Comparison of ENCODE assay signal across 34 mouse cellular contexts in the genomic region with DNA sequence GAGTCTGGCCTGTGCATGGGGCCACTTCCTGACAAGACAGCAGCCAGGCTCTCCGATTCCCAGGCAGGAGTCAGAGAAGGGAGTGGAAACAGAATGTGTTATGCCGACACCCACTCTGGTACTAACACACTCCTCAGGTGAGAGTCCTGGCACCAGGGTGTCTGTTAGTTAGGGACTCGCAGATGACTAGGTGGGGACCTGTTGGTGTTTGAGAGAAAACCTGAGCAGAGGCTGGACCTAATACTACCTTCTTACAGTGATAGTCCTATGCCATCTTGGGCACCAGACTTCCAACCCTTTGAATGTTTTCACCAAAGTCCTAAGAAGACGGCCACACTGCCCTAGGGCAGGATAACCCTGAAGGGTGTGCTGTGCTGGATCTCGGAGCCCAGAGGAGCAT.
"Had no signal": no experiment of that assay in that cellular context is flagged by ENCODE, and none has a peak within 500 bp of the region (broad histone marks: within the 10 kb centered on the region; RNA-seq: fewer than 3 reads in every experiment).

No protein-coding gene starts in this region.

- H3K27me3 ChIP-seq: heart, embryonic 12.5 days; heart, embryonic 13.5 days; heart, embryonic 15.5 days; hindbrain, embryonic 12.5 days; hindbrain, embryonic 13.5 days; hindbrain, embryonic 15.5 days; intestine, embryonic 15.5 days; kidney, embryonic 15.5 days had no signal

- DNase-seq: heart, postnatal 10 days; heart, postnatal 14 days; heart, postnatal 36 days; heart, postnatal 4 days; kidney, adult 11 months; kidney, adult 18-20 months; kidney, adult 2 months; kidney, adult 8-10 months; kidney, adult 9 months; kidney, postnatal 10 days; kidney, postnatal 14 days; kidney, postnatal 25 days; kidney, postnatal 36 days; kidney, postnatal 4 days; layer of hippocampus, adult 9-11 months; layer of hippocampus, postnatal 36 days had no signal

- H3K27ac ChIP-seq: heart, embryonic 10.5 days; heart, embryonic 13.5 days; heart, embryonic 15.5 days; hindbrain, embryonic 10.5 days; hindbrain, embryonic 12.5 days; hindbrain, embryonic 13.5 days; hindbrain, embryonic 14.5 days; hindbrain, embryonic 15.5 days; hindbrain, postnatal 0 days; intestine, embryonic 15.5 days; kidney, embryonic 15.5 days; kidney, postnatal 0 days; layer of hippocampus, adult 2 months had no signal

- H3K36me3 ChIP-seq: heart, embryonic 10.5 days; heart, embryonic 12.5 days; heart, embryonic 13.5 days; heart, embryonic 15.5 days; hindbrain, embryonic 10.5 days; hindbrain, embryonic 12.5 days; hindbrain, embryonic 13.5 days; hindbrain, embryonic 15.5 days; intestine, embryonic 15.5 days; kidney, embryonic 15.5 days had no signal

- H3K4me3 ChIP-seq: heart, embryonic 10.5 days; heart, embryonic 12.5 days; heart, embryonic 13.5 days; heart, embryonic 15.5 days; hindbrain, embryonic 10.5 days; hindbrain, embryonic 12.5 days; hindbrain, embryonic 13.5 days; hindbrain, embryonic 15.5 days; intestine, embryonic 15.5 days; kidney, embryonic 15.5 days; layer of hippocampus, adult 2 months had no signal

- H3K4me1 ChIP-seq: heart, embryonic 10.5 days; heart, embryonic 12.5 days; heart, embryonic 13.5 days; heart, embryonic 15.5 days; hindbrain, embryonic 10.5 days; hindbrain, embryonic 12.5 days; hindbrain, embryonic 13.5 days; hindbrain, embryonic 15.5 days; intestine, embryonic 15.5 days; kidney, embryonic 15.5 days had no signal

- H3K4me2 ChIP-seq: heart, embryonic 12.5 days; heart, embryonic 13.5 days; heart, embryonic 15.5 days; hindbrain, embryonic 12.5 days; hindbrain, embryonic 13.5 days; hindbrain, embryonic 14.5 days; hindbrain, embryonic 15.5 days; intestine, embryonic 15.5 days; kidney, embryonic 15.5 days had no signal

- H3K9ac ChIP-seq: heart, embryonic 12.5 days; heart, embryonic 13.5 days; heart, embryonic 15.5 days; hindbrain, embryonic 12.5 days; hindbrain, embryonic 13.5 days; hindbrain, embryonic 14.5 days; hindbrain, embryonic 15.5 days; intestine, embryonic 15.5 days; kidney, embryonic 15.5 days had no signal

- H3K9me3 ChIP-seq: heart, embryonic 10.5 days; heart, embryonic 12.5 days; heart, embryonic 13.5 days; heart, embryonic 15.5 days; hindbrain, embryonic 12.5 days; hindbrain, embryonic 13.5 days; hindbrain, embryonic 15.5 days; intestine, embryonic 15.5 days; kidney, embryonic 15.5 days had no signal

- ATAC-seq: hindbrain, embryonic 16.5 days; hindbrain, postnatal 0 days; inflammation-experienced regulatory T-cells, adult 6 months; intestine, embryonic 15.5 days; intestine, embryonic 16.5 days; intestine, postnatal 0 days had no signal
